Mouse (Mus musculus) heart, embryonic 16.5 days (tissue): Measurements from ENCODE around the gene Capn12. TPM values are rescaled to one million over a fixed set of nuclear protein-coding genes. Genes with fewer than 3 reads are reported as not detected.

Source experiments
- ATAC-seq: fragments of 200-750 bp; cut with Nextera tagmentation; replicated peaks from 2 replicates; pipeline ENCODE4 v1.8.0; 2017; ENCODE audit warnings: moderate number of reproducible peaks; ENCODE audit not compliant: insufficient read depth, low FRiP score; ENCODE audit errors: extremely low read depth
- H3K27ac ChIP-seq: fragments of 300-500 bp; sonication (generic); 2 replicates; pipeline ENCODE4 v1.5.1; 2014; ENCODE audit warnings: mild to moderate bottlenecking, low read length, control low read depth, moderate library complexity
- H3K27me3 ChIP-seq: fragments of 300-500 bp; sonication (generic); 2 replicates; pipeline ENCODE4 v1.6.1; 2014; ENCODE audit warnings: low read length, mixed read lengths; ENCODE audit not compliant: control insufficient read depth, insufficient read depth
- H3K36me3 ChIP-seq: fragments of 300-500 bp; sonication (generic); 2 replicates; pipeline ENCODE4 v1.6.1; 2014; ENCODE audit not compliant: control insufficient read depth, insufficient read depth
- H3K4me1 ChIP-seq: fragments of 300-500 bp; sonication (generic); 2 replicates; pipeline ENCODE4 v1.6.1; 2014; ENCODE audit warnings: low read length, mixed read lengths; ENCODE audit not compliant: control insufficient read depth, insufficient read depth
- H3K4me2 ChIP-seq: fragments of 300-500 bp; sonication (generic); 2 replicates; pipeline ENCODE4 v1.6.1; 2014; ENCODE audit warnings: low read depth, mild to moderate bottlenecking, control low read depth, low read length
- H3K4me3 ChIP-seq: fragments of 300-500 bp; sonication (generic); 2 replicates; pipeline ENCODE4 v1.5.1; 2014; ENCODE audit warnings: mild to moderate bottlenecking, control low read depth, low read length
- H3K9ac ChIP-seq: fragments of 300-500 bp; sonication (generic); 2 replicates; pipeline ENCODE4 v1.6.1; 2014; ENCODE audit warnings: low read length, control low read depth
- H3K9me3 ChIP-seq: fragments of 300-500 bp; sonication (generic); replicated peaks from 2 replicates; pipeline ENCODE4 v1.6.1; 2016; ENCODE audit warnings: low read length; ENCODE audit not compliant: control insufficient read depth
- WGBS: fragments of 180-500 bp; shearing (Covaris S2); extraction: QIAGEN DNeasy Blood & Tissue Kit; methylation state at CpG from one replicate; pipeline ENCODE4 v1.1.7; 2014; 5-methylcytosine and 5-hydroxymethylcytosine counted together
- polyA plus RNA-seq: library from polyadenylated mRNA; unstranded; fragments of >200 nt; fragmentation: Nextera tagmentation; extraction: Ambion mirVana; gene quantifications from 2 replicates; pipeline ENCODE4 v1.2.1, GENCODE M21; 2015

Gene Capn12
- polyA plus RNA-seq, 1 experiment from 2014 or later, result 0.41 TPM

- peaks cover 94% of the 10 kb centered on the region for H3K36me3 ChIP-seq
- H3K27me3 ChIP-seq, result no peaks in the 10 kb centered on the region
- H3K27ac ChIP-seq, result peak overlapping the region; percentile 76
- ATAC-seq, result no peak
- H3K4me2 ChIP-seq, result no peak overlapping the region
- H3K9me3 ChIP-seq, result no peaks in the 10 kb centered on the region
- peaks cover 26% of the 10 kb centered on the region for H3K4me1 ChIP-seq
- H3K4me3 ChIP-seq, result no peak overlapping the region
- H3K9ac ChIP-seq, result no peak overlapping the region
- WGBS, result 61% methylated on average over 10 of the region's 10 CpGs
These were observed 22.6 kb downstream of the Capn12 start for GRCm38 (mm10) chr7:28903778-28904177.

GRCm38 (mm10) chr7:28907195-28907594 is 26.0 kb downstream of the Capn12 start:
- Histone ChIP-seq H3K9me3 (no peaks in the 10 kb centered on the region), H3K4me1 (peaks cover 22% of the 10 kb centered on the region), H3K4me3 (no peak overlapping the region), H3K27ac (no peak overlapping the region), H3K9ac (no peak overlapping the region), H3K4me2 (no peak overlapping the region), H3K27me3 (no peaks in the 10 kb centered on the region), H3K36me3 (peaks cover 93% of the 10 kb centered on the region)
- 92% methylated on average over 5 of the region's 5 CpGs for WGBS
- ATAC-seq, result no peak

GRCm38 (mm10) chr7:28911632-28912031 is 30.4 kb downstream of the Capn12 start:
- Histone ChIP-seq H3K36me3 (peaks cover 90% of the 10 kb centered on the region), H3K4me3 (no peak overlapping the region), H3K9me3 (no peaks in the 10 kb centered on the region), H3K27me3 (no peaks in the 10 kb centered on the region), H3K4me2 (no peak overlapping the region), H3K4me1 (peaks cover 6% of the 10 kb centered on the region), H3K9ac (no peak overlapping the region), H3K27ac (peak overlapping the region; percentile 76)
- 43% methylated on average over 4 of the region's 4 CpGs for WGBS
- peak; percentile 69 for ATAC-seq

GRCm38 (mm10) chr7:28913171-28913570 is 31.9 kb downstream of the Capn12 start:
- no peaks in the 10 kb centered on the region for H3K9me3 ChIP-seq
- 79% methylated on average over 11 of the region's 11 CpGs for WGBS

GRCm38 (mm10) chr7:28916491-28916890 is 35.3 kb downstream of the Capn12 start:
- Histone ChIP-seq H3K4me1 (peaks cover 41% of the 10 kb centered on the region), H3K4me3 (no peak overlapping the region), H3K27ac (no peak overlapping the region), H3K27me3 (no peaks in the 10 kb centered on the region), H3K4me2 (no peak overlapping the region), H3K36me3 (peaks cover 65% of the 10 kb centered on the region), H3K9ac (no peak overlapping the region), H3K9me3 (no peaks in the 10 kb centered on the region)
- ATAC-seq, result no peak

More at GRCm38 (mm10) chr7:28913171-28913570, 31.9 kb downstream of the Capn12 start:
- Histone ChIP-seq H3K9ac (no peak overlapping the region), H3K4me1 (peaks cover 13% of the 10 kb centered on the region), H3K27ac (peak overlapping the region; percentile 76), H3K4me2 (no peak overlapping the region), H3K27me3 (no peaks in the 10 kb centered on the region), H3K4me3 (no peak overlapping the region), H3K36me3 (peaks cover 87% of the 10 kb centered on the region)
- no peak for ATAC-seq

GRCm38 (mm10) chr7:28917503-28918426 is 36.5 kb downstream of the Capn12 start:
- peak overlapping the region; percentile 74 for H3K27ac ChIP-seq
- peaks cover 53% of the 10 kb centered on the region for H3K4me1 ChIP-seq
- no peak overlapping the region for H3K4me3 ChIP-seq
- peaks cover 53% of the 10 kb centered on the region for H3K36me3 ChIP-seq
- no peaks in the 10 kb centered on the region for H3K9me3 ChIP-seq
- H3K4me2 ChIP-seq, result no peak overlapping the region
- H3K9ac ChIP-seq, result 0 out of 2 replicates have a peak overlapping the region, but pooled peaks have one; percentile 4
- ATAC-seq, result no peak
- H3K27me3 ChIP-seq, result no peaks in the 10 kb centered on the region
- WGBS, result 58% methylated on average over 10 of the region's 10 CpGs

GRCm38 (mm10) chr7:28918540-28918939 is 37.3 kb downstream of the Capn12 start:
- Histone ChIP-seq H3K4me2 (no peak overlapping the region), H3K36me3 (peaks cover 46% of the 10 kb centered on the region), H3K27ac (peak overlapping the region; percentile 74), H3K27me3 (no peaks in the 10 kb centered on the region), H3K4me1 (peaks cover 61% of the 10 kb centered on the region), H3K9me3 (no peaks in the 10 kb centered on the region), H3K9ac (0 out of 2 replicates have a peak overlapping the region, but pooled peaks have one; percentile 4), H3K4me3 (no peak overlapping the region)
- WGBS, result 70% methylated on average over 8 of the region's 8 CpGs
- ATAC-seq, result no peak

GRCm38 (mm10) chr7:28919815-28920214 is 38.6 kb downstream of the Capn12 start:
- no peaks in the 10 kb centered on the region for H3K27me3 ChIP-seq
- 6% methylated on average over 6 of the region's 6 CpGs for WGBS
- H3K36me3 ChIP-seq, result peaks cover 36% of the 10 kb centered on the region
- H3K4me3 ChIP-seq, result no peak overlapping the region
- H3K27ac ChIP-seq, result peak overlapping the region; percentile 99
- ATAC-seq, result peak; percentile 81
- H3K9me3 ChIP-seq, result no peaks in the 10 kb centered on the region
- H3K9ac ChIP-seq, result peak overlapping the region; percentile 56
- peaks cover 74% of the 10 kb centered on the region for H3K4me1 ChIP-seq
- H3K4me2 ChIP-seq, result peak overlapping the region; percentile 29

GRCm38 (mm10) chr7:28921178-28921577 is 40.0 kb downstream of the Capn12 start:
- WGBS, result 34% methylated on average over 3 of the region's 3 CpGs
- ATAC-seq, result no peak
- no peak overlapping the region for H3K4me2 ChIP-seq
- peaks cover 87% of the 10 kb centered on the region for H3K4me1 ChIP-seq
- peak overlapping the region; percentile 99 for H3K27ac ChIP-seq
- H3K9ac ChIP-seq, result peak overlapping the region; percentile 56; the same call in 1 of the 2 replicates
- no peak overlapping the region for H3K4me3 ChIP-seq
- no peaks in the 10 kb centered on the region for H3K9me3 ChIP-seq
- H3K36me3 ChIP-seq, result peaks cover 22% of the 10 kb centered on the region
- H3K27me3 ChIP-seq, result no peaks in the 10 kb centered on the region
